Comparison of ENCODE assay signal across 31 mouse cellular contexts in genomic region chr2:32256273-32256672, GRCm38 (mm10). TPM values are rescaled to one million over a fixed set of nuclear protein-coding genes. Genes with fewer than 3 reads are reported as not detected.
DNase-seq lines count a peak whose midpoint lies in the region; ATAC-seq and TF ChIP-seq lines count a peak whose summit lies in the region.
"Had no signal": no experiment of that assay in that cellular context is flagged by ENCODE, and none has a peak within 500 bp of the region (broad histone marks: within the 10 kb centered on the region; RNA-seq: fewer than 3 reads in every experiment).

No protein-coding gene starts in this region.

- no peak for TF ChIP-seq EP300 in liver, postnatal 0 days (IDR thresholded peaks at IDR 0.05; ENCODE audit: low read depth)

- H3K4me2 ChIP-seq in liver, embryonic 11.5 days, result no peak overlapping the region
- H3K4me2 ChIP-seq in liver, postnatal 0 days (ENCODE audit: low read depth, low read length), result peak overlapping the region; percentile 35
- H3K4me2 ChIP-seq: embryonic facial prominence, embryonic 13.5 days; forebrain, embryonic 12.5 days; forebrain, embryonic 15.5 days; heart, embryonic 13.5 days; hindbrain, embryonic 14.5 days had no signal

- no peaks in the 10 kb centered on the region for H3K27me3 ChIP-seq in liver, adult 2 months (ENCODE audit: control insufficient read depth, insufficient read depth, low read length)
- H3K27me3 ChIP-seq in liver, embryonic 11.5 days (replicated peaks; ENCODE audit: control insufficient read depth, insufficient read depth, low read length), result no peaks in the 10 kb centered on the region
- no peaks in the 10 kb centered on the region for H3K27me3 ChIP-seq in liver, postnatal 0 days (ENCODE audit: insufficient read depth, low read length)
- H3K27me3 ChIP-seq: CH12.LX; embryonic facial prominence, embryonic 13.5 days; forebrain, embryonic 12.5 days; forebrain, embryonic 15.5 days; heart, embryonic 13.5 days; Patski had no signal

- no peak for TF ChIP-seq POLR2A in liver, adult 2 months (IDR thresholded peaks at IDR 0.05; ENCODE audit: extremely low read depth, insufficient read depth, low read length)

- peak; percentile 43 for DNase-seq in adrenal gland, postnatal 14 days
- no peak for DNase-seq in adrenal gland, adult (ENCODE audit: inconsistent age in 2 of 2, low spot score in 1 of 2)
- peak; percentile 82 for DNase-seq in liver, adult 2 months (ENCODE audit: extremely low read depth, low read depth, low spot score)
- no peak for DNase-seq in liver, embryonic 11.5 days (ENCODE audit: low spot score)
- peak; percentile 85 for DNase-seq in adipocyte (ENCODE audit: low spot score)
- peak; percentile 60 for DNase-seq in liver, postnatal 0 days
- DNase-seq in cerebellum, postnatal 36 days, result no peak
- DNase-seq: adrenal gland, postnatal 25 days; B cell, adult 2 months; cerebellum, adult 18-20 months; cerebellum, adult 9-10 months; cerebellum, postnatal 25 days; embryo, embryonic 11 days; gastrocnemius, postnatal 14 days; heart, adult 18-20 months; heart, postnatal 14 days; heart, postnatal 4 days had no signal

- no peaks in the 10 kb centered on the region for H3K9me3 ChIP-seq in liver, embryonic 11.5 days (ENCODE audit: control insufficient read depth, low read length)
- H3K9me3 ChIP-seq in liver, postnatal 0 days (ENCODE audit: low read length), result no peaks in the 10 kb centered on the region
- H3K9me3 ChIP-seq: embryonic facial prominence, embryonic 10.5 days; embryonic facial prominence, embryonic 13.5 days; forebrain, embryonic 12.5 days; forebrain, embryonic 15.5 days; G1E; heart, embryonic 10.5 days; heart, embryonic 13.5 days had no signal

- H3K4me3 ChIP-seq in liver, adult 2 months (ENCODE audit: insufficient read depth, low read depth, low read length), result no peak overlapping the region
- no peak overlapping the region for H3K4me3 ChIP-seq in liver, embryonic 11.5 days (ENCODE audit: low read depth, low read length)
- no peak overlapping the region for H3K4me3 ChIP-seq in liver, postnatal 0 days (ENCODE audit: low read depth, low read length)
- H3K4me3 ChIP-seq: embryonic facial prominence, embryonic 10.5 days; embryonic facial prominence, embryonic 13.5 days; erythroblast, embryonic 14.5 days; forebrain, embryonic 12.5 days; forebrain, embryonic 15.5 days; heart, embryonic 10.5 days; heart, embryonic 13.5 days had no signal

- ATAC-seq in liver, embryonic 11.5 days (replicated peaks; ENCODE audit: low FRiP score), result no peak
- peak; percentile 68 for ATAC-seq in liver, postnatal 0 days
- ATAC-seq: forebrain, embryonic 15.5 days; hindbrain, postnatal 0 days; inflammation-experienced regulatory T-cells, adult 6 months; intestine, embryonic 16.5 days; Patski had no signal

- TF ChIP-seq CTCF in liver, adult 2 months (IDR thresholded peaks at IDR 0.05; ENCODE audit: low read depth, low read length), result no peak
- no peak for TF ChIP-seq CTCF in liver, postnatal 0 days (IDR thresholded peaks at IDR 0.05; ENCODE audit: low read depth)

- peak overlapping the region; percentile 19 for H3K27ac ChIP-seq in liver, adult 2 months (replicated peaks; ENCODE audit: insufficient read depth, low read depth, low read length)
- no peak overlapping the region for H3K27ac ChIP-seq in liver, embryonic 11.5 days (ENCODE audit: low read depth, low read length)
- H3K27ac ChIP-seq in liver, postnatal 0 days (ENCODE audit: low read depth), result peak overlapping the region; percentile 60
- H3K27ac ChIP-seq: embryonic facial prominence, embryonic 10.5 days; embryonic facial prominence, embryonic 13.5 days; forebrain, embryonic 12.5 days; forebrain, embryonic 15.5 days; heart, embryonic 10.5 days; heart, embryonic 13.5 days; hindbrain, embryonic 14.5 days; hindbrain, postnatal 0 days had no signal

- peaks cover 13% of the 10 kb centered on the region for H3K4me1 ChIP-seq in liver, adult 2 months (ENCODE audit: control insufficient read depth, insufficient read depth, low read length)
- H3K4me1 ChIP-seq in liver, embryonic 11.5 days (replicated peaks; ENCODE audit: control insufficient read depth, insufficient read depth, low read length), result peaks cover 14% of the 10 kb centered on the region
- H3K4me1 ChIP-seq in liver, postnatal 0 days (ENCODE audit: insufficient read depth), result peaks cover 16% of the 10 kb centered on the region

- peaks cover 2% of the 10 kb centered on the region; the same call in 1 of the 2 replicates for H3K79me2 ChIP-seq in liver, adult 2 months (ENCODE audit: control insufficient read depth, insufficient read depth, low read length)

- 48% methylated on average over 11 of the region's 11 CpGs for WGBS in liver, adult 2 months
- WGBS in liver, embryonic 11.5 days, result 87% methylated on average over 11 of the region's 11 CpGs
- 72% methylated on average over 11 of the region's 11 CpGs for WGBS in liver, postnatal 0 days (ENCODE audit: insufficient replicate concordance)

- no peaks in the 10 kb centered on the region; the same call in 1 of the 2 replicates for H3K36me3 ChIP-seq in liver, adult 2 months (ENCODE audit: control insufficient read depth, insufficient read depth, low read length)
- peaks cover 43% of the 10 kb centered on the region for H3K36me3 ChIP-seq in liver, embryonic 11.5 days (ENCODE audit: control insufficient read depth, insufficient read depth, low read length)
- H3K36me3 ChIP-seq in liver, postnatal 0 days (replicated peaks; ENCODE audit: insufficient read depth, low read length), result peaks cover 37% of the 10 kb centered on the region

- H3K9ac ChIP-seq in liver, adult 2 months (ENCODE audit: low read depth, low read length), result no peak overlapping the region
- no peak overlapping the region for H3K9ac ChIP-seq in liver, embryonic 11.5 days (ENCODE audit: low read depth, low read length)
- no peak overlapping the region for H3K9ac ChIP-seq in liver, postnatal 0 days (replicated peaks)
- H3K9ac ChIP-seq: embryonic facial prominence, embryonic 13.5 days; forebrain, embryonic 12.5 days; forebrain, embryonic 15.5 days; heart, embryonic 13.5 days; hindbrain, embryonic 14.5 days had no signal

RNA-seq across cellular contexts. Expression of gene Uck1, which starts 3.7 kb away (rescaled TPM):
- total RNA-seq in adrenal gland, postnatal 14 days (2021), result 132 and 137 TPM in 2 replicates
- 27.5 and 36.7 TPM in 2 replicates for total RNA-seq in liver, adult 2 months (2014; rRNA removed)
- polyA plus RNA-seq in liver, adult 2 months (2012; rRNA removed), result 66.1 and 96.7 TPM in 2 replicates
- polyA plus RNA-seq in liver, embryonic 11.5 days (2014; fragmentation: Nextera tagmentation; extraction: Ambion mirVana), result 57.3 and 59.5 TPM in 2 replicates
- polyA plus RNA-seq in liver, postnatal 0 days (2015; fragmentation: Nextera tagmentation; extraction: Ambion mirVana), result 26.9 and 33.3 TPM in 2 replicates

RNA-seq across cellular contexts. Expression of gene Pomt1, which starts 19.9 kb away (rescaled TPM):
- 29.2 and 32.4 TPM in 2 replicates for total RNA-seq in adrenal gland, postnatal 14 days (2021)
- total RNA-seq in liver, adult 2 months (2014; rRNA removed), result 10.9 and 11.9 TPM in 2 replicates
- polyA plus RNA-seq in liver, adult 2 months (2012; rRNA removed), result 19.5 and 21.5 TPM in 2 replicates
- 35.7 and 37.1 TPM in 2 replicates for polyA plus RNA-seq in liver, embryonic 11.5 days (2014; fragmentation: Nextera tagmentation; extraction: Ambion mirVana)
- polyA plus RNA-seq in liver, postnatal 0 days (2015; fragmentation: Nextera tagmentation; extraction: Ambion mirVana), result 6.3 and 6.4 TPM in 2 replicates

RNA-seq across cellular contexts. Expression of gene Golga2, which starts 30.9 kb away (rescaled TPM):
- total RNA-seq in adrenal gland, postnatal 14 days (2021), result 69.4 and 72.8 TPM in 2 replicates
- 16.0 and 17.1 TPM in 2 replicates for total RNA-seq in liver, adult 2 months (2014; rRNA removed)
- 13.4 and 17.0 TPM in 2 replicates for polyA plus RNA-seq in liver, adult 2 months (2012; rRNA removed)
- polyA plus RNA-seq in liver, embryonic 11.5 days (2014; fragmentation: Nextera tagmentation; extraction: Ambion mirVana), result 18.8 and 19.7 TPM in 2 replicates
- polyA plus RNA-seq in liver, postnatal 0 days (2015; fragmentation: Nextera tagmentation; extraction: Ambion mirVana), result 5.8 and 7.0 TPM in 2 replicates

RNA-seq across cellular contexts. Expression of gene Swi5, which starts 31.6 kb away (rescaled TPM):
- 251 and 254 TPM in 2 replicates for total RNA-seq in adrenal gland, postnatal 14 days (2021)
- total RNA-seq in liver, adult 2 months (2014; rRNA removed), result 313 and 384 TPM in 2 replicates
- 171 and 203 TPM in 2 replicates for polyA plus RNA-seq in liver, adult 2 months (2012; rRNA removed)
- 369 and 385 TPM in 2 replicates for polyA plus RNA-seq in liver, embryonic 11.5 days (2014; fragmentation: Nextera tagmentation; extraction: Ambion mirVana)
- polyA plus RNA-seq in liver, postnatal 0 days (2015; fragmentation: Nextera tagmentation; extraction: Ambion mirVana), result 188 and 209 TPM in 2 replicates

Comparison
In these comparisons a context has a peak if more than half of its experiments do, and no peak if none do; other contexts are left out.
1. DNase-seq: peak in adrenal gland, postnatal 14 days (single experiment), liver, adult 2 months (single experiment), adipocyte (single experiment) and liver, postnatal 0 days (single experiment); none in adrenal gland, adult (0 of 2), liver, embryonic 11.5 days (single experiment) and cerebellum, postnatal 36 days (0 of 2).